Mouse (Mus musculus): ENCODE measurements around the gene Ier2. TPM values are rescaled to one million over a fixed set of nuclear protein-coding genes. Genes with fewer than 3 reads are reported as not detected.
A peak's percentile ranks its signal among the peaks of the same experiment; 100 is the strongest.

Ier2 gene
- total RNA-seq, 2 experiments from 2014 or later, result 5.9 to 6.5 TPM

DNA sequence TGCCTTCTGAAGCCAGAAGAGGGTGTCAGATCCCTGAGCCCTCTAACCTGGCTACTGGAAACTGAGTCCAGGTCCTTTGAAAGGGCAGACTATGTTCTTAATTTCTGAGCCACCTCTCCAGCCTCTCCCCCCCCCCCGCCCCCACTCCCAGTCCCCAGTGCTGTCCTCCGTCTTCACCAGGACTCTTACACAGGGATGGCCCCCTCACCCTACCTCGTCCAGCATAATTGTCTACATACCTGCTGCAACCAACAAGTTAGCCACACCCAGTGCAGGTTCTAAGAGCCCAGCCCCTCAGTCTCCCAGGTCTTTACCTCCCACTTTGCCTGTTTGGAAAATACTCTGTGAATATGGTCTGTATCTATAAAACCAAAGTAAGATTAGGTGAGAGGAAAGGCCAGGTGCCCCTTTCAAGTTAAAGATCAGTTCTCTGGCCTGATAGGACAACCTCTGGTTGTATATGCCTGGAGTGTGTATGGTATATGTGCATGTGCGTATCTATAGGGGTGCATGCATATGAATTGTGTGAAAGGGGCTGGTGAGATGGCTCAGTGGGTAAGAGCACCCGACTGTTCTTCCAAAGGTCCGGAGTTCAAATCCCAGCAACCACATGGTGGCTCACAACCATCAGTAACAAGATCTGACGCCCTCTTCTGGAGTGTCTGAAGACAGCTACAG is 21.9 kb downstream of the Ier2 start:
- no peak for DNase-seq
- intact Hi-C loops (cut with DNase I), result no loop called here
- H3K27ac ChIP-seq, result no peak overlapping the region
- no peak for TF ChIP-seq CTCF (IDR thresholded peaks at IDR 0.05)
- no peak overlapping the region for H3K4me3 ChIP-seq

DNA sequence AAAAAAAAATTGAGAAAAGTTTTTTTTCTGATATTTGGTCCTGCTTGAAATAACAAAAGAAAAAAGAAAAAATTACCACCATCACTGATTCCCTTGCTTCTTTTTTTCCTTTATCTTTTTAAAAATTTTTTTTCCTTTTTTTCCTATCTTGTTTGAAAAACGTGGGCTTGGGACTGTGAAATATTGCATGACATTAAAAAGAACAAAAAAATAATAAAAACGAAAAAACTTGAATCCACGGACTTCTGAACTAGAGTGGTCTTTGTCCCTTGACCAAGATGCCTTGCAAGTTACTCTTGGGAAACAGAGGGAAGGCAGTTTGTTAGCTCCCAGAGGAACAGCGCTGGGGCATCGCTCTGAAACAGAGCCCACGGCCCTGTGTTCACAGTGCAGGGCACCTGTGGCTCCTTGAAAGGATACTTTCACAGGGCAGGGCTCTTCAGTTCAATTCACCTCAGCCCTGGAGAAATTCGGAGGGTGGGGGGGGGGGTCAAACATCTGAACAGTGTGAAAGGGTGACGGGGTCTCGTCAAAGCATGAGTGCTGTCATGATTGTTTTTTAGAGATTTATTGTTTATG is 22.6 kb downstream of the Ier2 start:
- H3K27ac ChIP-seq, result peak overlapping the region; percentile 87
- no peak for TF ChIP-seq CTCF (IDR thresholded peaks at IDR 0.05)
- H3K4me3 ChIP-seq, result peak overlapping the region; percentile 82
- no peak for DNase-seq
- intact Hi-C loops (cut with DNase I), result no loop called here

DNA sequence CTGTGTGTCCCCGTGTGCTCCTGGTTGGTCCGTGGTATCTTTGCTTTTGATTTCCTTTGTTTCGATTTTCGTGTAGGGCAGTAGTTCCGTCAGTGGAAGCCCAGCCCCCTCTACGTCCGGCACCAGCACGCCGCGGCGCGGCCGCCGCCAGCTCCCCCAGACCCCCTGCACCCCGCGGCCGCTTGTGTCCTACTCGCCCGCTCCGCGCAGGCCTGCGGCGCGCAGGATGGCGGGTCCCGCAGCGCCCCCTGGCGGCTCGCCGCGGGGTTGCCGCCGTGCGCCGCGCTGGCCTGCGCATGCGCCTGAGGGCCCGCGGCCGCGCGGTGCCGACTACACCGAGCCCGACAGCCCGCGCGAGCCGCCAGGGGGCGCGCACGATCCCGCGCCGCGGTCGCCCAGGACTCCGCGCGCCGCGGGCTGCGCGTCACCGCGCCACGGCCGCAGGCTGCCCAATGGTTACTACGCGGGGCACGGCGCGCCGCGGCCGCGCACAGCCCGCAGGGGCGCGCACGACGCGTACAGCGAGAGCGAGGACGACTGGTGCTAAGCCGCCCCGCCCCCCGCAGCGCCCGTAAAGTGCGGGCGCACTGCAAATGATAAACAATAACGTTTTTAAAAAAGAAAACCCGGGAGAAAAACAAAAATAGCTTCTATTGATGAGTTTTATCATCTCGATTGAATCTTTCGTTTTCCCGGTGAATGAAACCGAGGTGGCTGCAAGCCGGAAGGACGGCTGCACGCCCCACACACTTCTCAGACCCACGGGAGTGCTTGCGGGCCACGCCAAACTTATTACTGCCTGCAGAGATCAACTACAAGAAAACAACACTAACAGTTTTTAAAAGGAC is 23.3 kb downstream of the Ier2 start:
- Histone ChIP-seq H3K4me3 (peak overlapping the region; percentile 89), H3K27ac (peak overlapping the region; percentile 95)
- DNase-seq, result peak; percentile 97
- TF ChIP-seq CTCF (IDR thresholded peaks at IDR 0.05), result peak; percentile 74
- intact Hi-C loops (cut with DNase I), result loop anchor here (2.0 kb wide), 1 partner anchor 175 kb away; no protein-coding TSS in a partner anchor

DNA sequence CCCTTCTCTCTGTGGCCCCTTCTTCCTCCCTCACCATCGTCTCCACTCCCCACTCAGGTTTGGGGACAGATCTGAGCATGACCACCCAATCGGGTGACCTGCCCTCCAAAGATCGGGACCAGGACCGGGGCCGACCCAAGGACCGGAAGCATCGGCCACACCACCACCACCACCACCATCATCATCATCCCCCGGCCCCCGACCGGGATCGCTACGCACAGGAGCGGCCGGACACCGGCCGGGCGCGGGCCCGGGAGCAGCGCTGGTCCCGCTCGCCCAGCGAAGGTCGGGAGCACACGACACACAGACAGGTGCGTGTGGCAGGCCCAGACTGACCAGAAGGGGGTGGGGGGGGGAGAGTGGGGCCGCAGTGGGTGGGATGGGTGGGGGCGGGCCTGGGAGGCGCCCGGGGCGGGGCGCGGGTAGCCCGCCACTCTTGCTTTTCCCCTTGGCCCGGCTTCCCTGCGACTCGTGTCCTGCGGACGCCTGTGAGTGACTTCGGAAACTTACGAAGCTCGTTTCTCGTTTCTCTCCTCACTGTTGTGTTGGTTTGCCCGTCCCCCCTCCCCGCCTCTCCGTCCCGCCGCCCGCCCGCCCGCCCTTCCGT is 24.0 kb downstream of the Ier2 start:
- H3K4me3 ChIP-seq, result peak overlapping the region; percentile 89
- DNase-seq, result peak; percentile 56
- intact Hi-C loops (cut with DNase I), result loop anchor here (2.0 kb wide), 1 partner anchor 176 kb away; no protein-coding TSS in a partner anchor
- peak overlapping the region; percentile 95 for H3K27ac ChIP-seq
- no peak for TF ChIP-seq CTCF (IDR thresholded peaks at IDR 0.05)

DNA sequence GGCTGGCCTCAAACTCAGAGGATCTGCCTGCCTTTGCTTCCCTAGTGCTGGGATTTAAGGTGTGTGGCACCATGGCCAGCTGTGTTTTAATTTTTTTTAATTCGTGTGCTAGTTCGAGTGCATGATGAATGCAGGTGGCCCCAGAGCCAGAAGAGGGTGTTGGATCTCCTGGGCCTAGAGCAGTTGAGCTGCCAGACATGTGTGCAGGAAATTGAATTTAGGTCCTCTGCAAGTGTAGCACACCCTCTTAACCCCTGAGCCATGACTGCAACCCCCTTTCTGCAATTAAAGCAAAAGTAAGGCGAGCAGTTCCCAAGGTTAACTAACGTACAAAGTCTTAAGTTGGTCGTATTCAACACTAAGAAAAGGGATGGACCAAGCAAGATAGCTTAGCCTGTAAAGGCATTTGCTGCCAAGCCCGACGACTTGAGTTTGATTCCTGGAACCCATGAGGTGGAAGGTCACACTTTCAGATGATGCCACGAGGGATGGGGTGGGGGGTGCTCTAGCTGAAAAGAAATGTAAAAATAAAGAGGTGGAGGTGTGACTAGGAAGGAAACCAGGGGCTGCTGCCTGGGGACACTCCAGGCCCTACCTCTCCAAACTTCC is 24.6 kb downstream of the Ier2 start:
- intact Hi-C loops (cut with DNase I), result loop anchor here (2.0 kb wide), 1 partner anchor 177 kb away; no protein-coding TSS in a partner anchor
- no peak for TF ChIP-seq CTCF (IDR thresholded peaks at IDR 0.05)
- no peak for DNase-seq
- H3K27ac ChIP-seq, result peak overlapping the region; percentile 95
- H3K4me3 ChIP-seq, result peak overlapping the region; percentile 89

DNA sequence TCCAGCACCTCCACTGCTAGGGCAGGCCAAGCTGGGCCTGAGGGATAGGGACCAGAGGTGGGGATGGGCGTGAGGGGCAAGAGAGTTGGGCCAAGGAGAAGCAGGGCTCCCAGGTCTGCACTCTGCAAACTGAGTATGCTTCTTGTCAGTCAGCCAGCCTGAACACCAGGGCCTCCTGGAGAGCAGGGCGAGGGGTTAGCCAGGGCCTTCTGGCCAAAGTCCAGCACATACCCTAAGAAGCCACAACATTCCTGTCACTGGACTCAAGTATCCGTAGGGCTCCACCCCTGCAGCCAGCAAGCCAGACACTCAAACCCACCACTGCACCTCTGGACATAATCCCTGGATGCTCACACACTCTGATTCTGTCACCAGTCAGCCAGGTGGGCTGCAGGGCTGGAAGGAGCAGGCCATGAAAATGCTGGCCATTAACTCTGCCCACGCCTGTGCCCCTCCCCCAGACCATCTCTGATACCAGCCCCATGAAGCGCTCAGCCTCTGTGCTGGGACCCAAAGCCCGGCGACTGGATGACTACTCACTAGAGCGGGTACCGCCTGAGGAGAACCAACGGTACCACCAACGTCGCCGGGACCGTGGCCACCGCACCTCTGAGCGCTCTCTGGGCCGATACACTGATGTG is 26.5 kb downstream of the Ier2 start:
- intact Hi-C loops (cut with DNase I), result no loop called here
- H3K4me3 ChIP-seq, result no peak overlapping the region
- no peak for TF ChIP-seq CTCF (IDR thresholded peaks at IDR 0.05)
- peak overlapping the region; percentile 83 for H3K27ac ChIP-seq
- DNase-seq, result peak; percentile 37

DNA sequence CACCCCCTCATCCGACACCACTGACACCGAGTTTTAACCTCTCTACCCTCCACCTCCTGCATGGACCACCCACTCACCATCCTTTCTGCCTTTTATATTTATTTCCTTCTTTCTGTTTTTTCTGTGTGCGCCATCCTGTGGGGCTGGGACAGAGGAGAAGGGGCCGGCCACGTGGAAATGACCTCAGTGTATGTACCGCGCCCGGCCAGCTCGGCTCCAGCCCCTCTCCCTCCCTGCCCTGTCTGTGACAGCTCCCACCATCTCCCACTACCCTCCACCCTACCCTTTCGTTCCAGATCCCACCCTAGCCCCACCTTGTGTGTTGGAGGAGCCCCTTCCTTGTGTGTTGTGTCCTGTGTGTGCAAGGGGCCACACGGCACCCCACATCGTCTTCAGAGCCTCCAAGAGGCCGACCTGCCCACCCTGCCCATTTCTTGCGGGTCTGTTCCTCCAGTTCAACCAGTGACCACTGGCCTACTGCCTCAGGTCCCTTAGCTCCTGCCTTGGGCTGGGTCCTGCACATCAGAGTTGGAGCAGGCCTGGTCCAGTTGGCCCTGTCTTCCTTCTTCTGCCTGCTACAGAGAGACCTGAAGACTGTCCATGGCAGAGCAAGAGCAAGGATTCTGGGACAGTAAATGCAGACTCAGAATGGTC is 27.1 kb downstream of the Ier2 start:
- DNase-seq, result no peak
- Histone ChIP-seq H3K4me3 (peak overlapping the region; percentile 21; the same call in 1 of the 2 replicates), H3K27ac (peak overlapping the region; percentile 83)
- intact Hi-C loops (cut with DNase I), result no loop called here
- TF ChIP-seq CTCF (IDR thresholded peaks at IDR 0.05), result no peak

- H3K27ac ChIP-seq, result peak overlapping the region; percentile 83
- H3K4me3 ChIP-seq, result no peak overlapping the region; the same call in 1 of the 2 replicates
- intact Hi-C loops (cut with DNase I), result loop anchor here (5.0 kb wide), 1 partner anchor 43 kb away; no protein-coding TSS in a partner anchor
- DNase-seq, result peak; percentile 92
- TF ChIP-seq CTCF (IDR thresholded peaks at IDR 0.05), result no peak
Observed at GRCm38 (mm10) chr8:84634849-84635304, 27.8 kb downstream of the Ier2 start.

DNA sequence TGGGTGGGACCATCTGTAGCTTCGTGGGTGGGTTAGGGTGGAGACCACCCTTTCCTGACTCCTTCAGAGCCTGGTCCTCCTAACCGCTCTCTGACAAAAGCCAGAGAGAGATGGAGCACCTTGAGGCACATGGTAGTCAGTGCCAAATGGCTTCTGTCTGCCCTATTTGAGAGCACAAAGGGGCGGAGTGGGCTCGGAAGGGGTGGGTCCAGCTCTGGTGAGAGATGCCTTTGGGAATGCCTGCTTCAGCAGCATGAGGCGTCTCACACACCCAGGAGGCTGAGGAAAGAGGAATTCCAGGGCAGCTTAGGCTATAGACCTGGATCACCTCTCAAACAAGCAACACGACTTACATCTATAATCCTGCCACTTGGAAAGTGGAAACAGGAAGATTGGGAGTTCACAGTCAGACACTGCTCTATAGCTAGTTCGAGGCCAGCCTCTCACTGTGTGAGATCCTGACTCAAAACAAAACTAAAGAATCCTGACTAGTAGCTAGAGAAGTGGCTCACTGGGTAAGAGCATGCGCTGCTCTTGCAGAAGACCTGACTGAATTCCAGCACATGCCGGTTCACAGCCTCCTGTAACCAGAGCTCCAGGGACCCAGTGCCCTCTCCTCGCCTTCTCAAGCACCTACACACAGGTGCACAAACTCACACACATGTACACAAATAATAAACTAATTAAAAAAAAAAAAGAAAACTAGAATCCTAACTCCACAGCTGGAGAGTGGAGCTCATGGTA is 28.6 kb downstream of the Ier2 start:
- no peak for DNase-seq
- Histone ChIP-seq H3K27ac (peak overlapping the region; percentile 83), H3K4me3 (no peak overlapping the region)
- intact Hi-C loops (cut with DNase I), result loop anchor here (5.0 kb wide), 1 partner anchor 42 kb away; no protein-coding TSS in a partner anchor
- no peak for TF ChIP-seq CTCF (IDR thresholded peaks at IDR 0.05)

DNA sequence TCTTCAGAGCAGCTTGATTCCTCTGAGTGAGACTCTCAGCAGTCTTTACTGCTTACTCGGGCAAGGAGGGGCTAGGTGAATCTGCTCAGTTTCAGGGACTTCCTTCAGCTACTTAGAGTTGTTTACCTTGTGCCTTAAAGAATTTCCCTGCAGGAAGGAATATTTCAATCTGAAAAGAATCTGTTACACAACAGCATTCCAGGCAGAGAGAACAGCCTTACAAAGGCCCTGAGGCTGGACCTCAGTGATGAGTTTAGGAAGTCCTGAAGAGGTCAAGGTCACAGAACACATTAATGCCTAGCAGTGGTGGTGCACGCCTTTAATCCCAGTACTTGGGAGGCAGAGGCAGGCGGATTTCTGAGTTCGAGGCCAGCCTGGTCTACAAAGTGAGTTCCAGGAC is 30.8 kb downstream of the Ier2 start:
- intact Hi-C loops (cut with DNase I), result loop anchor here (5.0 kb wide), 1 partner anchor 40 kb away; no protein-coding TSS in a partner anchor
- no peak for TF ChIP-seq CTCF (IDR thresholded peaks at IDR 0.05)
- DNase-seq, result no peak

More for the DNA sequence above, 30.8 kb downstream of the Ier2 start:
- H3K27ac ChIP-seq, result no peak overlapping the region
- H3K4me3 ChIP-seq, result no peak overlapping the region

Measured in gastrocnemius, adult 2 months (tissue).